Mouse (Mus musculus): ENCODE results near the gene Actl6a. TPM values are rescaled to one million over a fixed set of nuclear protein-coding genes. Genes with fewer than 3 reads are reported as not detected.

Gene Actl6a
- polyA plus RNA-seq, 1 experiment from 2014 or later, result 75.9 TPM

DNA sequence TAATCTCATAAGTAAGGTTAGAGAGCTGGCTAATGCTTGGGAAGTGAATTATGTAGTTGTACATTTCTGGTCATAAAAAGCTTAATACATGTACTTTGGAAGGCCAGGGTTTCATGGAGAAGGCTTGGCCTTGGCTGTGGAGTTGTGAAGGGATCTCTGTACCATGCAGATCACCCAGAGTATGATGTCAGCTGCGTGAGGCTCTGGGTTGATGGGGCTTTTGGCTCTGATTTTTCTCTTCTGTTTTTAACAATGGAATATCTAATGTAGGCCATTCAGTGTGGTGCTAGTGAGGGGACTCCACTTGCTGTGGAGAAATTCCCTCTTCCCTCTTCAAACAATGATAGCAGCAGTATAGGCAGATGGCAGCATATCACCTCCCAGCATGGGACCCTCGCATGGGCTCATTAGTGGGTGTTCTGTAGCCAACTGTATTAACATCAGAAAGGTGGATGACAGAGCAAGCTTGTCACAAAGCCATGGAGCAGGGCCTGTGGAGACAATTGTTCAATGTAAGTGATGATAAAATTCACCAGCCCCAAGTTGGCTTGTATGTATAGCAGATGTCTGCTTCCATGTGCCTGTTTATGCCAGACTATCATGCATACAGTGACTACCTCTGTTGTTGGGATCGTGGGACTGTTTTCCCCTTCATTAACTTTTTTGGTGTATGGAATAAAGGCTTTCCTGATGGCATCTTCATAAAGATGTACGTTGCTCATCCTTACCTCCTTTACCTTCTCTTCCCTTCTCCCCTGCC, 43.9 kb downstream of the Actl6a start:
- WGBS, result 89% methylated on average over 4 of the region's 4 CpGs
- Histone ChIP-seq H3K4me2 (no peak overlapping the region), H3K9me3 (replicated peaks) (no peaks in the 10 kb centered on the region), H3K4me3 (no peak overlapping the region), H3K36me3 (peaks cover 74% of the 10 kb centered on the region), H3K4me1 (replicated peaks) (peaks cover 6% of the 10 kb centered on the region), H3K27ac (no peak overlapping the region), H3K9ac (no peak overlapping the region), H3K27me3 (no peaks in the 10 kb centered on the region)
- no peak for ATAC-seq (replicated peaks; ENCODE audit: insufficient number of reproducible peaks, insufficient read depth, low FRiP score, low read depth)

- Histone ChIP-seq H3K27me3 (no peaks in the 10 kb centered on the region), H3K27ac (peak overlapping the region; percentile 32), H3K4me2 (no peak overlapping the region), H3K9ac (no peak overlapping the region), H3K4me3 (no peak overlapping the region), H3K9me3 (replicated peaks) (no peaks in the 10 kb centered on the region), H3K4me1 (replicated peaks) (peaks cover 6% of the 10 kb centered on the region), H3K36me3 (peaks cover 39% of the 10 kb centered on the region)
- no peak for ATAC-seq (replicated peaks; ENCODE audit: insufficient number of reproducible peaks, insufficient read depth, low FRiP score, low read depth)
- 45% methylated on average over 3 of the region's 3 CpGs for WGBS
These were observed 48.4 kb downstream of the Actl6a start for GRCm38 (mm10) chr3:32754384-32754915.

DNA sequence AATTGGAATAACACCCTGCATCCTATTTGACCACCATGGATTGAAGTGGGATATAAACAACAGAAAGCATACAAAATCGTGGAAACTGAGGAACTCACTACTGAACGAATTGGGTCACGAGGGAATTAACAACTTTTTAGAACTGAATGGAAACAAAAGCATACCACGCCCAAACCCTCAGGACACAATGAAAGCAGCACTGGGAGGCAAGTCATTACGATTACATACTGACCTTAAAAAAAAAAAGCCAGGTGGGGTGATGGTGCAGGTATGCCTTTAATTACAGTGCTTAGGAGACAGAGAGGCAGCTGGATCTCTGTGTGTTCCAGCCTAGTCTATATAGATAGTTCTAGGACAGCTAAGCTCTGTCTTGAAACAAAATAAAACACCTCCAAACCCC, 53.1 kb downstream of the Actl6a start:
- Histone ChIP-seq H3K27ac (no peak overlapping the region), H3K27me3 (no peaks in the 10 kb centered on the region), H3K9ac (no peak overlapping the region), H3K9me3 (replicated peaks) (no peaks in the 10 kb centered on the region), H3K36me3 (no peaks in the 10 kb centered on the region), H3K4me1 (replicated peaks) (no peaks in the 10 kb centered on the region; the same call in 1 of the 2 replicates), H3K4me3 (no peak overlapping the region), H3K4me2 (no peak overlapping the region)
- 69% methylated on average over 5 of the region's 5 CpGs for WGBS
- no peak for ATAC-seq (replicated peaks; ENCODE audit: insufficient number of reproducible peaks, insufficient read depth, low FRiP score, low read depth)

DNA sequence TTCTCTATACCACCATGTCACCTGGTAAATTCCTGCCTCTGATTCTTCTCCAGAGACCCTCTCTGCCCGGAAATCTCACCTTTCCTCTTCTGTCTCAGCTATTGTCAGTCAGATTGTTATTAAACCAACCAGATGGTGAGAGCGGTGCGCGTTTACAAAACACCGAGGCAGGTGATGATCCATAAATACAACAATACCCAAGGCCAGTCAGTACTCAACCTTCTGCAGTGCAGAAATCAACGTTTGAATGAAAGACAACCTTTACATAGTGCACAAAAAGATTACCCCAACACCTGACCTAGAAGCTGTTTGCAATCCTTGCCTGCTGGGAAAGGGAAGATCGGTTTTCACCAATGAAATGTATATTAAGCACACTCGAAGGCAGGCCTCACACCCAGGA, 56.9 kb downstream of the Actl6a start:
- Histone ChIP-seq H3K27me3 (no peaks in the 10 kb centered on the region), H3K9me3 (replicated peaks) (no peaks in the 10 kb centered on the region), H3K4me3 (no peak overlapping the region), H3K36me3 (no peaks in the 10 kb centered on the region), H3K27ac (no peak overlapping the region), H3K4me1 (replicated peaks) (no peaks in the 10 kb centered on the region), H3K4me2 (no peak overlapping the region), H3K9ac (no peak overlapping the region)
- WGBS, result 60% methylated on average over 8 of the region's 8 CpGs
- no peak for ATAC-seq (replicated peaks; ENCODE audit: insufficient number of reproducible peaks, insufficient read depth, low FRiP score, low read depth)

DNA sequence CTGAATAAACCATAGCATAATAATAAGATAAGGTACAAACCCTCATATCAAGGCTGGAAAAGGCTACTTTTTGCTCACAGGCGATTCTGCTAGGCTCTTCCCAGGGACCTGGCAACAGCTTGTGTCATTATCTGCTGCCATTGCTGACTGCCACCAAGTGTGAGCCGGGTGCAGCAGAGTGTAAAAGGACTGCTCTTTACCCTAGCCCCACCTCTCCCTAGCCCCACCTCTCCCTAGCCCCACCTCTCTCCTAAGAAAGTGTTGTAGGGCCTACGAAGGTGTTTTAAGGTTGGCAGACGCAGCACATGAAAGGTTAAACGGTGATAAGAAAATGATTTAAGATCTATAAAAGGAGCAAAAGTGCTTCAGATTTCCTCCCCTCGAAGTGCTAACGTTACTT, 57.8 kb downstream of the Actl6a start:
- Histone ChIP-seq H3K9ac (no peak overlapping the region), H3K27ac (no peak overlapping the region), H3K4me2 (no peak overlapping the region), H3K9me3 (replicated peaks) (no peaks in the 10 kb centered on the region), H3K4me3 (no peak overlapping the region), H3K36me3 (no peaks in the 10 kb centered on the region), H3K27me3 (no peaks in the 10 kb centered on the region), H3K4me1 (replicated peaks) (no peaks in the 10 kb centered on the region)
- ATAC-seq (replicated peaks; ENCODE audit: insufficient number of reproducible peaks, insufficient read depth, low FRiP score, low read depth), result no peak
- WGBS, result 41% methylated on average over 7 of the region's 7 CpGs

DNA sequence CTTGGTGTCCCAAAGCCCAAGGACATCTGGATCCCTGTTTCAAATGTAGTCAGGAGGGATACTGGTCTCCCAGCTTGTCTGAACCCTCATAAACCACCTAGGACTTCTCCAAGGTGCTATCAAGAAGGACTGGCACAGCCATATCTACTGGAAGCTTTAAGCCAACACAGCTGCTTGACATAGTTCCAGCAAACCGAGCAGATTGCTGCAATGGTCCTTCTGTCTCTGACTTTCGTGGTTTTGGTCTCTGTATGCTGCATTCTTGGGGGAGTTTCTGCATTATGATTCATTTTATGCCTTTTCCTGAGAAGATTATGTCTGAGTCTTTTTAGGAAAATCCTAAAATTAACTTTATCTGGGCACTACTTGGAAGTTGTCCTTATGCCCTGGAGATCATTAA, 64.7 kb downstream of the Actl6a start:
- no peak for ATAC-seq (replicated peaks; ENCODE audit: insufficient number of reproducible peaks, insufficient read depth, low FRiP score, low read depth)

More for the DNA sequence above, 64.7 kb downstream of the Actl6a start:
- no peaks in the 10 kb centered on the region for H3K4me1 ChIP-seq (replicated peaks)
- no peaks in the 10 kb centered on the region for H3K27me3 ChIP-seq
- H3K9ac ChIP-seq, result no peak overlapping the region
- no peaks in the 10 kb centered on the region for H3K36me3 ChIP-seq
- H3K4me3 ChIP-seq, result no peak overlapping the region
- WGBS, result 58% methylated on average over 2 of the region's 2 CpGs
- no peaks in the 10 kb centered on the region for H3K9me3 ChIP-seq (replicated peaks)
- no peak overlapping the region for H3K4me2 ChIP-seq
- no peak overlapping the region for H3K27ac ChIP-seq

Other genes starting within 250 kb of the Actl6a start
- gene Kcnmb3, start 214.1 kb upstream of the Actl6a start, polyA plus RNA-seq (2015; fragmentation: Nextera tagmentation; extraction: Ambion mirVana), result not detected in 2 replicates
- gene Zfp639, start 196.0 kb upstream of the Actl6a start, polyA plus RNA-seq (2015; fragmentation: Nextera tagmentation; extraction: Ambion mirVana), result 25.6 and 29.5 TPM in 2 replicates
- 60.8 and 78.6 TPM in 2 replicates for gene Mfn1, start 176.8 kb upstream of the Actl6a start, polyA plus RNA-seq (2015; fragmentation: Nextera tagmentation; extraction: Ambion mirVana)
- gene Gnb4, start 89.7 kb upstream of the Actl6a start, polyA plus RNA-seq (2015; fragmentation: Nextera tagmentation; extraction: Ambion mirVana), result 56.5 and 62.2 TPM in 2 replicates
- gene Ndufb5, start 30.7 kb downstream of the Actl6a start, polyA plus RNA-seq (2015; fragmentation: Nextera tagmentation; extraction: Ambion mirVana), result 447 and 650 TPM in 2 replicates
- gene Mrpl47, start 31.3 kb downstream of the Actl6a start, polyA plus RNA-seq (2015; fragmentation: Nextera tagmentation; extraction: Ambion mirVana), result 24.7 and 33.9 TPM in 2 replicates
- gene Usp13, start 111.2 kb downstream of the Actl6a start, polyA plus RNA-seq (2015; fragmentation: Nextera tagmentation; extraction: Ambion mirVana), result 49.3 and 55.5 TPM in 2 replicates